Mouse (Mus musculus): ENCODE measurements around the gene Nccrp1.

DNA sequence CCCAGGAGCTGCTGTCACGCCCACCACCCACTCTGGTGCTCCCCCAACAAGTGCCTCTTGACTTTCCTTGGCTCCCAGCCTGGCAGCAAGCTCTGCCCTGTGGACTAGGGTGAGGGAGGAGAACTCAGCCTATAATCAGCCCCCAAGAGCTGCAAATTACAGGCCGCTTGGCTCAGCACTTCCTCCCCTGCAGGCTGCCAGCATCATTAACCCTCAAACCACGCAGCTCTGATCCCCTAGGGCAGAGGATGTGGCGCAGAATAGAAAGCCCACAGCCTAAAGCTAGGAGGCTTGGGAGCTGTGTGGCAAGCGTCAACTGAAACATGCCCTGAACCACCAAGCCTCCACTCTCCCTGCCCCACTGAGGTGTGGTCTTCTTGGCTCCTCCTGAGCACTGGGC, 18.4 kb upstream of the Nccrp1 start:
- TF ChIP-seq CTCF (IDR thresholded peaks at IDR 0.05; ENCODE audit: insufficient read depth, low read depth, low read length) (no peak), POLR2A (IDR thresholded peaks at IDR 0.05; ENCODE audit: insufficient read depth, low read depth, low read length) (no peak)
